Mouse (Mus musculus): ENCODE results near the gene Kdm5a. TPM values are rescaled to one million over a fixed set of nuclear protein-coding genes. Genes with fewer than 3 reads are reported as not detected.

The Kdm5a gene
- polyA plus RNA-seq, 1 experiment from 2014 or later, result 49.0 TPM

- H3K9me3 ChIP-seq (replicated peaks), result no peaks in the 10 kb centered on the region
- no peak for DNase-seq (ENCODE audit: low spot score)
- WGBS, result 87% methylated on average over 11 of the region's 11 CpGs
- no peaks in the 10 kb centered on the region for H3K36me3 ChIP-seq
- H3K27me3 ChIP-seq (ENCODE audit: low read depth, poor library complexity, severe bottlenecking), result no peaks in the 10 kb centered on the region
- no peak overlapping the region for H3K27ac ChIP-seq (replicated peaks)
- H3K4me3 ChIP-seq, result no peak overlapping the region
- no peaks in the 10 kb centered on the region for H3K4me1 ChIP-seq
These were observed 88.6 kb downstream of the Kdm5a start for GRCm38 (mm10) chr6:120452384-120453102.

- H3K36me3 ChIP-seq, result no peaks in the 10 kb centered on the region
- no peaks in the 10 kb centered on the region for H3K4me1 ChIP-seq
- H3K4me3 ChIP-seq, result no peak overlapping the region
- no peaks in the 10 kb centered on the region for H3K9me3 ChIP-seq (replicated peaks)
- WGBS, result 89% methylated on average over 5 of the region's 5 CpGs
- DNase-seq (ENCODE audit: low spot score), result no peak
- H3K27ac ChIP-seq (replicated peaks), result no peak overlapping the region
- H3K27me3 ChIP-seq (ENCODE audit: low read depth, poor library complexity, severe bottlenecking), result no peaks in the 10 kb centered on the region
These were observed 89.2 kb downstream of the Kdm5a start for GRCm38 (mm10) chr6:120453103-120453445.

- Histone ChIP-seq H3K36me3 (no peaks in the 10 kb centered on the region), H3K9me3 (replicated peaks) (no peaks in the 10 kb centered on the region), H3K4me3 (no peak overlapping the region), H3K27me3 (ENCODE audit: low read depth, poor library complexity, severe bottlenecking) (no peaks in the 10 kb centered on the region), H3K27ac (replicated peaks) (no peak overlapping the region), H3K4me1 (no peaks in the 10 kb centered on the region)
- DNase-seq (ENCODE audit: low spot score), result no peak
- 92% methylated on average over 3 of the region's 3 CpGs for WGBS
These were observed 89.6 kb downstream of the Kdm5a start for GRCm38 (mm10) chr6:120453556-120453955.

- H3K4me3 ChIP-seq, result no peak overlapping the region
- no peaks in the 10 kb centered on the region for H3K9me3 ChIP-seq (replicated peaks)
- 67% methylated on average over 11 of the region's 11 CpGs for WGBS
- no peak overlapping the region for H3K27ac ChIP-seq (replicated peaks)
- no peaks in the 10 kb centered on the region for H3K36me3 ChIP-seq
- no peak for DNase-seq (ENCODE audit: low spot score)
- no peaks in the 10 kb centered on the region for H3K4me1 ChIP-seq
- no peaks in the 10 kb centered on the region for H3K27me3 ChIP-seq (ENCODE audit: low read depth, poor library complexity, severe bottlenecking)
These were observed 90.7 kb downstream of the Kdm5a start for GRCm38 (mm10) chr6:120454627-120455077.

GRCm38 (mm10) chr6:120457074-120457473, 93.2 kb downstream of the Kdm5a start:
- Histone ChIP-seq H3K27me3 (ENCODE audit: low read depth, poor library complexity, severe bottlenecking) (peaks cover 16% of the 10 kb centered on the region), H3K4me1 (no peaks in the 10 kb centered on the region), H3K9me3 (replicated peaks) (no peaks in the 10 kb centered on the region), H3K4me3 (no peak overlapping the region), H3K36me3 (no peaks in the 10 kb centered on the region), H3K27ac (replicated peaks) (no peak overlapping the region)
- no peak for DNase-seq (ENCODE audit: low spot score)
- WGBS, result 67% methylated on average over 7 of the region's 7 CpGs

- peaks cover 23% of the 10 kb centered on the region for H3K27me3 ChIP-seq (ENCODE audit: low read depth, poor library complexity, severe bottlenecking)
- H3K4me3 ChIP-seq, result no peak overlapping the region
- H3K4me1 ChIP-seq, result peaks cover under 1% of the 10 kb centered on the region
- WGBS, result 89% methylated on average over 5 of the region's 5 CpGs
- no peaks in the 10 kb centered on the region for H3K9me3 ChIP-seq (replicated peaks)
- DNase-seq (ENCODE audit: low spot score), result no peak
- H3K36me3 ChIP-seq, result no peaks in the 10 kb centered on the region
- H3K27ac ChIP-seq (replicated peaks), result no peak overlapping the region
These were observed 93.8 kb downstream of the Kdm5a start for GRCm38 (mm10) chr6:120457751-120458150.

- no peak for DNase-seq (ENCODE audit: low spot score)
- H3K4me3 ChIP-seq, result no peak overlapping the region
- no peak overlapping the region for H3K27ac ChIP-seq (replicated peaks)
- no peaks in the 10 kb centered on the region for H3K9me3 ChIP-seq (replicated peaks)
- H3K36me3 ChIP-seq, result no peaks in the 10 kb centered on the region
- peaks cover 18% of the 10 kb centered on the region for H3K4me1 ChIP-seq
- WGBS, result 71% methylated on average over 15 of the region's 15 CpGs
- H3K27me3 ChIP-seq (ENCODE audit: low read depth, poor library complexity, severe bottlenecking), result peaks cover 52% of the 10 kb centered on the region
These were observed 97.3 kb downstream of the Kdm5a start for GRCm38 (mm10) chr6:120461217-120461616.

GRCm38 (mm10) chr6:120462251-120462650, 98.3 kb downstream of the Kdm5a start:
- no peak for DNase-seq (ENCODE audit: low spot score)
- WGBS, result 59% methylated on average over 6 of the region's 6 CpGs
- peaks cover 18% of the 10 kb centered on the region for H3K4me1 ChIP-seq
- peaks cover 52% of the 10 kb centered on the region for H3K27me3 ChIP-seq (ENCODE audit: low read depth, poor library complexity, severe bottlenecking)
- no peak overlapping the region for H3K4me3 ChIP-seq
- no peaks in the 10 kb centered on the region for H3K36me3 ChIP-seq
- no peak overlapping the region for H3K27ac ChIP-seq (replicated peaks)
- H3K9me3 ChIP-seq (replicated peaks), result no peaks in the 10 kb centered on the region

- H3K36me3 ChIP-seq, result no peaks in the 10 kb centered on the region
- peaks cover 18% of the 10 kb centered on the region for H3K4me1 ChIP-seq
- H3K27me3 ChIP-seq (ENCODE audit: low read depth, poor library complexity, severe bottlenecking), result peaks cover 52% of the 10 kb centered on the region
- peak within 1 kb of the TSS; percentile 66 for H3K27ac ChIP-seq (replicated peaks)
- H3K4me3 ChIP-seq, result peak within 1 kb of the TSS; percentile 64
- H3K9me3 ChIP-seq (replicated peaks), result no peaks in the 10 kb centered on the region
- WGBS, result under 1% methylated on average over 89 of the region's 90 CpGs
- DNase-seq (ENCODE audit: low spot score), result peak; percentile 74
These were observed 99.4 kb downstream of the Kdm5a start, which contains the start of gene Il17ra for GRCm38 (mm10) chr6:120463086-120463871. TSS of gene Il17ra (plus strand) at chr6:120463247.

GRCm38 (mm10) chr6:120463884-120464283, 100.0 kb downstream of the Kdm5a start:
- no peak for DNase-seq (ENCODE audit: low spot score)
- Histone ChIP-seq H3K36me3 (no peaks in the 10 kb centered on the region), H3K27ac (replicated peaks) (peak overlapping the region; percentile 66; the same call in 1 of the 2 replicates), H3K4me1 (peaks cover 18% of the 10 kb centered on the region), H3K9me3 (replicated peaks) (no peaks in the 10 kb centered on the region), H3K27me3 (ENCODE audit: low read depth, poor library complexity, severe bottlenecking) (peaks cover 52% of the 10 kb centered on the region), H3K4me3 (peak overlapping the region; percentile 64)
- WGBS, result 11% methylated on average over 11 of the region's 11 CpGs

GRCm38 (mm10) chr6:120464406-120464939, 100.5 kb downstream of the Kdm5a start:
- no peaks in the 10 kb centered on the region for H3K36me3 ChIP-seq
- H3K4me3 ChIP-seq, result peak overlapping the region; percentile 64; the same call in 1 of the 2 replicates
- H3K27ac ChIP-seq (replicated peaks), result no peak overlapping the region
- no peak for DNase-seq (ENCODE audit: low spot score)
- H3K27me3 ChIP-seq (ENCODE audit: low read depth, poor library complexity, severe bottlenecking), result peaks cover 52% of the 10 kb centered on the region
- no peaks in the 10 kb centered on the region for H3K9me3 ChIP-seq (replicated peaks)
- H3K4me1 ChIP-seq, result peaks cover 18% of the 10 kb centered on the region
- WGBS, result 60% methylated on average over 9 of the region's 9 CpGs

- H3K27ac ChIP-seq (replicated peaks), result no peak overlapping the region
- no peaks in the 10 kb centered on the region for H3K9me3 ChIP-seq (replicated peaks)
- WGBS, result 41% methylated on average over 4 of the region's 4 CpGs
- no peaks in the 10 kb centered on the region for H3K36me3 ChIP-seq
- H3K4me1 ChIP-seq, result peaks cover 18% of the 10 kb centered on the region
- no peak for DNase-seq (ENCODE audit: low spot score)
- H3K4me3 ChIP-seq, result no peak overlapping the region
- peaks cover 52% of the 10 kb centered on the region for H3K27me3 ChIP-seq (ENCODE audit: low read depth, poor library complexity, severe bottlenecking)
These were observed 101.5 kb downstream of the Kdm5a start for GRCm38 (mm10) chr6:120465393-120465792.

Data from midbrain, embryonic 10.5 days (tissue).